Mouse (Mus musculus) limb, embryonic 11.5 days (tissue): ENCODE results near the gene Nupr1l. TPM values are rescaled to one million over a fixed set of nuclear protein-coding genes. Genes with fewer than 3 reads are reported as not detected.

ENCODE experiments used
- polyA plus RNA-seq: library from polyadenylated mRNA; unstranded; fragments of >200 nt; fragmentation: Nextera tagmentation; extraction: Ambion mirVana; gene quantifications from 2 replicates; pipeline ENCODE4 v1.2.1, GENCODE M21; 2014

Gene Nupr1l
- polyA plus RNA-seq, 1 experiment from 2014 or later: 4.9 TPM

Other genes with a start within 250 kb of the Nupr1l start
- gene Zfp11, start 238.4 kb upstream of the Nupr1l start, polyA plus RNA-seq: 5.7 and 6.1 TPM in 2 replicates
- not detected in 2 replicates for gene Sept14, start 200.0 kb upstream of the Nupr1l start, polyA plus RNA-seq
- gene Mrps17, start 193.0 kb upstream of the Nupr1l start, polyA plus RNA-seq: 189 and 194 TPM in 2 replicates
- 79.4 and 87.9 TPM in 2 replicates for gene Nipsnap2, start 183.5 kb upstream of the Nupr1l start, polyA plus RNA-seq
- gene Psph, start 121.1 kb upstream of the Nupr1l start, polyA plus RNA-seq: 29.6 and 31.5 TPM in 2 replicates
- gene Sumf2, start 61.6 kb upstream of the Nupr1l start, polyA plus RNA-seq: 51.9 and 52.9 TPM in 2 replicates
- gene Chchd2, start 21.1 kb upstream of the Nupr1l start, polyA plus RNA-seq: 1,116 and 1,187 TPM in 2 replicates
- 12.2 and 13.5 TPM in 2 replicates for gene Zbed5, start 12.8 kb upstream of the Nupr1l start, polyA plus RNA-seq
- 0.07 and 0.13 TPM in 2 replicates for gene Phkg1, start 10.0 kb upstream of the Nupr1l start, polyA plus RNA-seq
- 28.9 and 35.1 TPM in 2 replicates for gene Vkorc1l1, start 33.4 kb downstream of the Nupr1l start, polyA plus RNA-seq
- 55.9 and 57.4 TPM in 2 replicates for gene Gusb, start 94.5 kb downstream of the Nupr1l start, polyA plus RNA-seq
- gene Asl, start 120.7 kb downstream of the Nupr1l start, polyA plus RNA-seq: 25.4 and 29.0 TPM in 2 replicates
- 29.6 and 30.2 TPM in 2 replicates for gene Crcp, start 120.8 kb downstream of the Nupr1l start, polyA plus RNA-seq
- 73.0 and 76.4 TPM in 2 replicates for gene Tpst1, start 164.8 kb downstream of the Nupr1l start, polyA plus RNA-seq
- gene Kctd7, start 236.3 kb downstream of the Nupr1l start, polyA plus RNA-seq: 3.7 and 5.8 TPM in 2 replicates